Mouse (Mus musculus) stomach, embryonic 14.5 days (tissue): ENCODE results near the gene Gpc2. TPM values are rescaled to one million over a fixed set of nuclear protein-coding genes. Genes with fewer than 3 reads are reported as not detected.

Source experiments
- ATAC-seq: fragments of 200-750 bp; cut with Nextera tagmentation; 2 replicates; pipeline ENCODE4 v1.8.0; 2017; ENCODE audit warnings: low read depth, moderate TSS enrichment; ENCODE audit not compliant: insufficient number of reproducible peaks, insufficient read depth, low FRiP score
- H3K27ac ChIP-seq: fragments of 300-500 bp; sonication (generic); 2 replicates; pipeline ENCODE4 v1.5.1; 2014; ENCODE audit warnings: mild to moderate bottlenecking, low read length, moderate library complexity, mixed read lengths
- H3K27me3 ChIP-seq: fragments of 300-500 bp; sonication (generic); 2 replicates; pipeline ENCODE4 v1.6.1; 2014; ENCODE audit warnings: low read length, control low read depth, mixed read lengths; ENCODE audit not compliant: control insufficient read depth, insufficient read depth
- H3K36me3 ChIP-seq: fragments of 300-500 bp; sonication (generic); 2 replicates; pipeline ENCODE4 v1.6.1; 2014; ENCODE audit warnings: mild to moderate bottlenecking, control low read depth, low read length, moderate library complexity, mixed read lengths; ENCODE audit not compliant: control insufficient read depth, insufficient read depth
- H3K4me1 ChIP-seq: fragments of 300-500 bp; sonication (generic); 2 replicates; pipeline ENCODE4 v1.6.1; 2014; ENCODE audit warnings: low read length, control low read depth, mixed read lengths; ENCODE audit not compliant: control insufficient read depth, insufficient read depth
- H3K4me2 ChIP-seq: fragments of 300-500 bp; sonication (generic); replicated peaks from 2 replicates; pipeline ENCODE4 v1.6.1; 2014; ENCODE audit warnings: low read depth, low read length, control low read depth
- H3K4me3 ChIP-seq: fragments of 300-500 bp; sonication (generic); 2 replicates; pipeline ENCODE4 v1.5.1; 2014; ENCODE audit warnings: low read depth, low read length, control low read depth
- H3K9ac ChIP-seq: fragments of 300-500 bp; sonication (generic); replicated peaks from 2 replicates; pipeline ENCODE4 v1.6.1; 2014; ENCODE audit warnings: low read depth, mild to moderate bottlenecking, control low read depth, low read length, moderate library complexity, mixed read lengths
- H3K9me3 ChIP-seq: fragments of 300-500 bp; sonication (generic); 2 replicates; pipeline ENCODE4 v1.6.1; 2016; ENCODE audit warnings: low read depth, low read length, control low read depth; ENCODE audit not compliant: control insufficient read depth
- WGBS: fragments of 180-500 bp; shearing (Covaris S2); extraction: QIAGEN DNeasy Blood & Tissue Kit; methylation state at CpG from one replicate; pipeline ENCODE4 v1.1.7; 2014; 5-methylcytosine and 5-hydroxymethylcytosine counted together
- polyA plus RNA-seq: library from polyadenylated mRNA; unstranded; fragments of >200 nt; fragmentation: Nextera tagmentation; extraction: Ambion mirVana; gene quantifications from 2 replicates; pipeline ENCODE4 v1.2.1, GENCODE M21; 2014

The Gpc2 gene
- polyA plus RNA-seq, 1 experiment from 2014 or later = 5.2 TPM

- Histone ChIP-seq H3K27me3 (no peaks in the 10 kb centered on the region), H3K36me3 (peaks cover 30% of the 10 kb centered on the region), H3K4me2 (no peak overlapping the region), H3K4me3 (no peak overlapping the region), H3K9me3 (no peaks in the 10 kb centered on the region), H3K9ac (no peak overlapping the region), H3K27ac (no peak overlapping the region), H3K4me1 (peaks cover 10% of the 10 kb centered on the region; the same call in 1 of the 2 replicates)
- 68% methylated on average over 7 of the region's 7 CpGs for WGBS
- ATAC-seq = no peak
These were observed 20.8 kb downstream of the Gpc2 start for GRCm38 (mm10) chr5:138258993-138259392.

- WGBS = 88% methylated on average over 6 of the region's 6 CpGs
- H3K27me3 ChIP-seq = no peaks in the 10 kb centered on the region
- H3K27ac ChIP-seq = no peak overlapping the region
- H3K36me3 ChIP-seq = peaks cover 30% of the 10 kb centered on the region
- no peak for ATAC-seq
- peaks cover 10% of the 10 kb centered on the region; the same call in 1 of the 2 replicates for H3K4me1 ChIP-seq
- H3K9me3 ChIP-seq = no peaks in the 10 kb centered on the region
- no peak overlapping the region for H3K9ac ChIP-seq
- H3K4me2 ChIP-seq = no peak overlapping the region
- no peak overlapping the region for H3K4me3 ChIP-seq
These were observed 21.3 kb downstream of the Gpc2 start for GRCm38 (mm10) chr5:138258542-138258941.

GRCm38 (mm10) chr5:138258078-138258477, 21.7 kb downstream of the Gpc2 start:
- Histone ChIP-seq H3K4me2 (no peak overlapping the region), H3K9ac (no peak overlapping the region), H3K4me1 (peaks cover 9% of the 10 kb centered on the region; the same call in 1 of the 2 replicates), H3K9me3 (no peaks in the 10 kb centered on the region), H3K4me3 (no peak overlapping the region), H3K27ac (no peak overlapping the region), H3K36me3 (peaks cover 30% of the 10 kb centered on the region), H3K27me3 (no peaks in the 10 kb centered on the region)
- 76% methylated on average over 3 of the region's 3 CpGs for WGBS
- no peak for ATAC-seq

GRCm38 (mm10) chr5:138257585-138257978, 22.2 kb downstream of the Gpc2 start:
- Histone ChIP-seq H3K4me3 (no peak overlapping the region), H3K4me2 (no peak overlapping the region), H3K9ac (no peak overlapping the region), H3K36me3 (peaks cover 30% of the 10 kb centered on the region), H3K27ac (no peak overlapping the region), H3K27me3 (no peaks in the 10 kb centered on the region), H3K4me1 (peaks cover 5% of the 10 kb centered on the region; the same call in 1 of the 2 replicates), H3K9me3 (no peaks in the 10 kb centered on the region)
- 89% methylated on average over 4 of the region's 4 CpGs for WGBS
- no peak for ATAC-seq

GRCm38 (mm10) chr5:138256966-138257584, 22.7 kb downstream of the Gpc2 start:
- Histone ChIP-seq H3K4me1 (no peaks in the 10 kb centered on the region), H3K4me3 (no peak overlapping the region), H3K27me3 (no peaks in the 10 kb centered on the region), H3K9ac (no peak overlapping the region), H3K27ac (no peak overlapping the region), H3K4me2 (no peak overlapping the region), H3K36me3 (peaks cover 30% of the 10 kb centered on the region), H3K9me3 (no peaks in the 10 kb centered on the region)
- 81% methylated on average over 10 of the region's 10 CpGs for WGBS
- ATAC-seq = no peak

- Histone ChIP-seq H3K4me1 (no peaks in the 10 kb centered on the region), H3K4me3 (peak overlapping the region; percentile 51), H3K27me3 (no peaks in the 10 kb centered on the region), H3K9me3 (no peaks in the 10 kb centered on the region), H3K36me3 (peaks cover 26% of the 10 kb centered on the region), H3K9ac (peak overlapping the region; percentile 8; the same call in 1 of the 2 replicates), H3K4me2 (peak overlapping the region; percentile 54), H3K27ac (peak overlapping the region; percentile 49; the same call in 1 of the 2 replicates)
- WGBS = 20% methylated on average over 7 of the region's 7 CpGs
- ATAC-seq = peak; percentile 7; the same call in 1 of the 2 replicates
These were observed 23.7 kb downstream of the Gpc2 start for GRCm38 (mm10) chr5:138256094-138256467.

- Histone ChIP-seq H3K9me3 (no peaks in the 10 kb centered on the region), H3K27ac (peak within 1 kb of the TSS; percentile 49; the same call in 1 of the 2 replicates), H3K27me3 (no peaks in the 10 kb centered on the region), H3K4me1 (no peaks in the 10 kb centered on the region), H3K4me2 (peak within 1 kb of the TSS; percentile 54), H3K4me3 (peak within 1 kb of the TSS; percentile 51), H3K36me3 (peaks cover 21% of the 10 kb centered on the region), H3K9ac (peak within 1 kb of the TSS; percentile 8)
- peak; percentile 99 for ATAC-seq
- WGBS = under 1% methylated on average over 38 of the region's 38 CpGs
These were observed 24.3 kb downstream of the Gpc2 start, which contains the start of gene Lamtor4 for GRCm38 (mm10) chr5:138255353-138256093. TSS of gene Lamtor4 (plus strand) at chr5:138255482.

GRCm38 (mm10) chr5:138253061-138253460, 26.7 kb downstream of the Gpc2 start:
- Histone ChIP-seq H3K27me3 (no peaks in the 10 kb centered on the region), H3K4me3 (no peak overlapping the region), H3K4me1 (no peaks in the 10 kb centered on the region), H3K4me2 (no peak overlapping the region), H3K9me3 (no peaks in the 10 kb centered on the region), H3K9ac (no peak overlapping the region), H3K27ac (no peak overlapping the region), H3K36me3 (no peaks in the 10 kb centered on the region; the same call in 1 of the 2 replicates)
- no peak for ATAC-seq
- WGBS = 86% methylated on average over 3 of the region's 3 CpGs
